Mouse (Mus musculus) embryonic fibroblast, embryonic 13.5 days (primary cell): ENCODE data around the gene Sdk2. TPM values are rescaled to one million over a fixed set of nuclear protein-coding genes. Genes with fewer than 3 reads are reported as not detected.

Source experiments
- H3K27ac ChIP-seq: 2 replicates; pipeline ENCODE4 v1.5.1; 2012; ENCODE audit warnings: low read length, control low read depth, inconsistent platforms; ENCODE audit not compliant: insufficient read depth
- H3K4me1 ChIP-seq: 2 replicates; pipeline ENCODE4 v1.6.1; 2011; ENCODE audit warnings: low read length; ENCODE audit not compliant: control insufficient read depth, insufficient read depth
- H3K4me3 ChIP-seq: 2 replicates; pipeline ENCODE4 v1.5.1; 2011; ENCODE audit warnings: mild to moderate bottlenecking, control low read depth, low read length; ENCODE audit not compliant: insufficient read depth
- CTCF ChIP-seq: IDR thresholded peaks from 2 replicates; pipeline ENCODE4 v1.5.1; 2011; ENCODE audit warnings: mild to moderate bottlenecking, control low read depth, low read length, moderate library complexity, borderline replicate concordance; ENCODE audit not compliant: insufficient read depth
- POLR2A ChIP-seq: IDR thresholded peaks from 2 replicates; pipeline ENCODE4 v1.6.1; 2011; ENCODE audit warnings: low read depth, mild to moderate bottlenecking, control low read depth, low read length, moderate library complexity
- polyA plus RNA-seq: library from polyadenylated mRNA; stranded (reverse); fragments of >200 nt; gene quantifications from 2 replicates; pipeline ENCODE4 v1.2.4, GENCODE M21; 2011; ENCODE audit warnings: low read depth; ENCODE audit not compliant: missing spikeins, insufficient read length

The Sdk2 gene
- polyA plus RNA-seq, 1 experiment, result 0.83 TPM

DNA sequence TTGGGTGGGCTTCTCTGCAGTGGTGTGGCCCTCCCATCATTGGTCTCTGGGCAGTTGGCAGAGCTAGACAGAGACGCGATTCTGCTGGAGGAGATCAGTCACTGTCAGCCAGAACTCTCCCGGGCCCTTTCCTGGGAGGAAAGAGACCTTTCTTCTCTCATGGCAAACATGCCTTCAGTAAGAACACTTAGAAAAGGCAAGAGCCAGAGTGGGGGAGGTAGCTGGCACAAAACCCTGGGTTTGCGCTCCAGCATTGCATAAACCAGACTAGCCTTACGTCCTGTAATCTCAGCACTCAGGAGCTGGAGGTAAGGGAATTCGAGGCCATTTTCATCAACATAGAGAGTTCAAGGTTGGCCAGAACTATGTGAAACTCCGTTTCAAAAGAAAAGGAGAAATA, 306.4 kb downstream of the Sdk2 start:
- 0 out of 2 replicates have a peak, but pooled peaks cover 3% of the 10 kb centered on the region for H3K4me1 ChIP-seq
- TF ChIP-seq CTCF (no peak), POLR2A (no peak)
- no peak overlapping the region for H3K4me3 ChIP-seq
- H3K27ac ChIP-seq, result no peak overlapping the region

DNA sequence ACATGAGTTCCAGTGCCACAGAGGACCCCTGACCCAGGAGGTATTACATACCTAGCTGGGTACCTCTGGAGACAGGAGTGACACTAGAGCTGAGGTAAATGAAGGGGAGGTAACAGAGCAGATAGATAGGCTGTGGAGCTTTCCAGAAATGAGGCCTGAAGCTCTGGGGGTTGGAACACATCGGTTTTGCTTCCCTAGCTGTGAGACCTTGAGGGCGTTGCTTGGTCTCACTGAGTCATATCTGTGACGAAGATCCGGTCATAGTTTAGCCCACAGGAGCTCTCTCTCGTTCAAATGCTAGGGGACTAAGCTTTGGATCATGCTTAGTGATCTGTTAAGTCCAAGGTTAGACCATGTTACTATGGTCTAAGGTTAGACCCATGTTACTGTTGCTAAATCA, 308.0 kb downstream of the Sdk2 start:
- Histone ChIP-seq H3K4me3 (no peak overlapping the region), H3K4me1 (0 out of 2 replicates have a peak, but pooled peaks cover 2% of the 10 kb centered on the region), H3K27ac (no peak overlapping the region)
- no peak for TF ChIP-seq CTCF
- TF ChIP-seq POLR2A, result no peak

DNA sequence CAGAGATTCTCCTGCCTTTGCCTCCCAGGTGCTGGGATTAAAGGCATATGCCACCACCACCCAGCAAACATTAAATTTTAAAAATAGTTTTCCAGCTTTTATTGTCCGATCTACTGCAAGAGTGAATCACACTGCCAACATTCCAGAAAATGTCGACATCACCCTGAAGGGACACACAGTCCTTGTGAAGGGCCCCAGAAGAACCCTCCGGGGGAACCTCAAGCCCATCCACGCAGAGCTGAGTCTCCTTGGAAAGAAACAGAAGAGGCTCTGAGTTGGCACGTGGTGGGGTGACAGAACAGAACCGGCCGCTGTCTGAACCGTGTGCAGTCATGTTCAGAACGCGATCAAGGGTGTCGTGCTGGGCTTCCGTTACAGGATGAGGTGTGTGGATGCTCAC, 310.3 kb downstream of the Sdk2 start:
- TF ChIP-seq CTCF (no peak), POLR2A (no peak)
- Histone ChIP-seq H3K27ac (no peak overlapping the region), H3K4me3 (no peak overlapping the region), H3K4me1 (no peaks in the 10 kb centered on the region)

DNA sequence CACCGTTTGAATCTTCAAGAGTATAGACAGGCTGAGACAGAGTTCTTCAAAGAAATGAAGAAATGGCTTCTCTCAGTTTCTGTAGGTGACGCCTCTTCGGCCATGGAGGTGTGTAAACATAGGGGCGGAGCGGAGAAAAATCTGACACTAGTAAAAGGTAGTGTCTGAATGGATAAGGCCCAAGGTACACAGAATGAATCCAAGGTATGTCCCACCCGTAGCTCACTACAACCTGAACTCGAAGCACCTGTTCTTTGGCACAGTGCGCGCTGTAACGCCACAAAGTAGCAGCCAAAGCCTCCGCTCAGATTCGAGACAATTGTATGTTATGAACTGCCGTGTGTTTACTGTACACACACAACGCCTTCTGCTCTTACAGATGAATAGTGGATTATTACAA, 311.0 kb downstream of the Sdk2 start:
- Histone ChIP-seq H3K27ac (no peak overlapping the region), H3K4me1 (no peaks in the 10 kb centered on the region), H3K4me3 (no peak overlapping the region)
- TF ChIP-seq POLR2A (no peak), CTCF (no peak)

DNA sequence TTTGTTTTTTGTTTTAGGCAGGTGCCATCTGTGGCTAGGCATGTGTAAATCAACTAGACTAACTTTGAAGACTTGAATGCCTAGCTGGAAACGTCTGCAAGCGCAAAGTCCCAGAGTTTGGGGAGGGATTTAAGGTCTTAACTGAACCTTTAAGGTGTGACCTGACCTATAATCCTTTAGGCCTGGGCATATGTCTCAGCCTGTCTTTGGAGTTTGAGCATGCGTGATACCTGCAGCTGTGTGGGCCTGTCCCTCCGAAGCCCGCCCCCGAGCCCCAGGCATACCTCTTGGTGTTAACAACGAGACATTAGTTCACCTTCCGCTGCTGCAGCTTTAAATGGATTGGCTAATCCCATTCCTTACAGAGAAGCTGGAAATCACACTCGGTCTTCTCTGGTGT, 312.0 kb downstream of the Sdk2 start:
- Histone ChIP-seq H3K4me1 (no peaks in the 10 kb centered on the region), H3K27ac (no peak overlapping the region)

DNA sequence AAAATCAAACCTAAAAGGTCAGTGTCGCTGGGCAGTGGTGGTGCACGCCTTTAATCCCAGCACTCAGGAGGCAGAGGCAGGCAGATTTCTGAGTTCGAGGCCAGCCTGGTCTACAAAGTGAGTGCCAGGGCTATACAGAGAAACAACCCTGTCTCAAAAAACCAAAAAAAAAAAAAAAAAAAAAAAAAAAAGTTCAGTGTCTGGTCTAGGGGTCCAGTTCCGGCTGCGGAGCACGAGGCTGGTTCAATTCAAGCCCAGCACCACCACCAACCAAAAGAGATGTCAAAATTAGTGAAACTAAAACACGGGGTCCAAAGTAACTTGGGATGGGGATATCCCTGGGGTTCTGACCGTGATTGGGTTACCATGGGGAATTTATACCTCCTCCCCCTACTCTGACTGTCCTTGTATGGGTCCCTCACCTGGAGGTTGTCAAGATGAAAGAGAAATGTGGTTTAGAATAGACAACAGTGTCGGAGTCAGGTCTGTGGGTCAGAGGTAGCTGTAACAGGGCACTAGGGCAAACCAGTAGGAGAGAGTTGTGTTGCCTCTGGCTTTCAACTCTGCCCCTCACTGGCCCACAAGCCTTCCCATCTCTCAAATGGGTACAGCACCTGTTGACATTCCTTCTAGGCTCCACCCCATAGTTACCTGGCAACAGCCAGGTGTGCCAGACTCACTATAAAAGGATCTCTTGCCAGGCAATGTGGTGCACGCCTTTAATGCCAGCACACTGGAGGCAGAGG, 314.0 kb downstream of the Sdk2 start:
- TF ChIP-seq POLR2A (no peak), CTCF (no peak)
- Histone ChIP-seq H3K4me3 (no peak overlapping the region), H3K4me1 (peaks cover 9% of the 10 kb centered on the region; the same call in 1 of the 2 replicates), H3K27ac (no peak overlapping the region)

More for the DNA sequence above, 312.0 kb downstream of the Sdk2 start:
- no peak overlapping the region for H3K4me3 ChIP-seq
- TF ChIP-seq POLR2A, result no peak
- no peak for TF ChIP-seq CTCF

DNA sequence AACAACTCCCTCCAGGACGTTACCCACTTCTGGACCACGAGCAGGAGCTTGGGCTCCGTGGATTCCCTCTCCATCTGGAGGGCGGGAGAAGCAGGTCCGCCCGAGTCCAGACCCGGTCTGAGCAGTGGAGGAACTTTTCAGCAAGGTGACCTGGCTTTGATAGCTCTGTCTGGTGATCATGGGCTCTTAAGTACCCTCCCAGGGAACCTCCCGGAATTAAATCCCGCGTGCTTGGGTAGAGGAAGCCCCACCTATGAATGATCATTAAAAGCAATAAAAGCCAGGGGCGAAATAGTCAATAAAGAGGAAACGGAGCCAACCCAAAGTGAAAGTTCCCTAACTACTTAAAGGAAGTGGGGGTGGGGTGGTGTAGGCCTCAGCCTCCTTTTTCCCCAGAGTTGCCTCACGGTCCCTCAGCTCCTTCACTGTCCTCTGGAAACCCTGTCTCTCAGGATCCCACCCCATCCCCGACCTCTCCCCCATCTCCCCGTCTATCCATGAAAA, 314.6 kb downstream of the Sdk2 start:
- peak overlapping the region; percentile 52 for H3K4me3 ChIP-seq
- H3K27ac ChIP-seq, result peak overlapping the region; percentile 30
- TF ChIP-seq CTCF (no peak), POLR2A (no peak)
- peaks cover 9% of the 10 kb centered on the region; the same call in 1 of the 2 replicates for H3K4me1 ChIP-seq

DNA sequence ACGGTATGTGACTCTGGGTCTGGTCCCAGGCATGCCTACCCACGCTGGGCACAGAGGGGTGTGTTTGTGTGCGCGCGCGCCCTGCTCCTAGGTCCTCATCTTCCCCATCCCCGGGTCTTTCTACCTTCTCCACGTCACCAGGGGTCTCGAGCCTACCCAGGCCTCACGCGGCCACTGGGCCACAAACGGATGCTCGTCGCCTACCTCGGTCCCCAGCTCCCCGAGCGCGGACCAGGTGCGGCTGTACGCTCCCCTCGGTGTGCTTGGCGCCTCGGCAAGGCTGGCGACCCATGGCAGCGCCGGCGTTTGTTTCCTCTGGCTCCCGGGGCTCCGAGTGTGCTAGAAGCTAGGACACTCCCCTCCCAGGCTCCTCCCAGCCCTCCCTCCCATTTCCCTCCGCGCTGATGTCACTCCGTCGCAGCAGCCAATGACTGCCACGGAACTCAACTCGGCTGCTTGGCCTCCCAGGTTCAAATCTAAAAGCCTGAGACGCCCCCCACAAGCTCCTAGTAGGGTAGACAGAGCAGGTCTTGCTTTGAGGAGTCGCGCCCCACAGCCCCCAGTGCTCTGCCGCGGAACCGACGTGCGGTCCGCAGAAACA, 315.3 kb downstream of the Sdk2 start, which contains the start of gene Cdc42ep4:
Cdc42ep4 (minus strand) TSS at position 398 of the 601 bp plus-strand sequence.
- Histone ChIP-seq H3K27ac (peak within 1 kb of the TSS; percentile 85), H3K4me1 (peaks cover 9% of the 10 kb centered on the region; the same call in 1 of the 2 replicates), H3K4me3 (peak within 1 kb of the TSS; percentile 87)
- no peak for TF ChIP-seq CTCF
- peak; percentile 92 for TF ChIP-seq POLR2A

DNA sequence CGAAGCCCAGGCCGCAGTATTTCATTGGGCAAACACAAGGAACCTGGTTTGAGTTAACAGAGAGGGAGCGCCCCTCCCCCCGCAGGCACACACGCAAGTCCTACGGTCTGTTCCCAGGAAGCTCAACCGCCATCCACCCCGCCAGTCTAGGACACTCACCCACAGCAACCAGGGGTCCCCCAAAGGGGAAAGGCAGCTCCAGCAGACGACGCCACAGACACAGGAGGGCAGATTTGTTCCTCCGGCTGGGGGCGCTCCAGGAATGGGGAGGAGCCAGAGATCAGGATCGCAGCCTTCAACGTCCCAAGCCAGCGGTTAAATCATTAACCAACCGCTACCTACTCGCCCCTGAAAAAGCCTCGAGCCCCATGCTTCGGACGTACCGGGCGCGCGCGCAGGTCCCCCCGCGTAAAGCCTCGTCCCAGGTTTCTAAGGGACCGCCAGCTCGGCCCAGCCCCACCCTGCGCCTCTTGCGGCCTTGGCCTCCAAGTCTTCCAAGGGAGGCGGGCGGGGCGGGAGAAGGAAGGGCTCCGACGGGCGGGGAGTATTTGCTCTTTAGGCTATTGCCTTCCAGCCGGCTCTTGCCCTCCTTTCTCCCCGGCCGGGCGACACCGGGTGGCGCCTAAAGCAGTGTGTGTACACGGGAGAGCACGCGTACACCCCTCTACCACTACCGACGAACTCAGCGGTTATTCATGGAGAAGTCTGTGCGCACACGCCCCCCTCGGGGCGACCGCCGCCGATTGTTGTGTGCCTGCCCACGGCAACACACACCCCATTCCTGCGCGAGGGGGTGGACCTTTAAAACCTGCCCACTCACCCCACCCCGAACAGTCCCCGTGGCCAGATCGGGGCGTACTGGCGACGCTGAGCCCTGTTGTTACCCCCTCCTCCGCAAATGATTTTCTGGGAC, 316.0 kb downstream of the Sdk2 start:
- TF ChIP-seq POLR2A, result peak; percentile 54
- TF ChIP-seq CTCF, result 0 out of 2 replicates have a peak, but pooled peaks have one; percentile 17
- peak overlapping the region; percentile 85 for H3K27ac ChIP-seq
- H3K4me1 ChIP-seq, result peaks cover 9% of the 10 kb centered on the region; the same call in 1 of the 2 replicates
- peak overlapping the region; percentile 87 for H3K4me3 ChIP-seq
